Mouse (Mus musculus) lung, postnatal 36 days (tissue): Measurements from ENCODE around the gene Yars.

Source experiments
- DNase-seq: peaks from one replicate; pipeline ENCODE4 v3.0.0; 2022; ENCODE audit warnings: mixed read lengths

Gene Yars

GRCm38 (mm10) chr4:129189542-129190519 lies at the start of gene Yars, which contains the start of gene S100pbp:
TSS of gene Yars (plus strand) at chr4:129189760.
TSS of gene S100pbp (minus strand) at chr4:129189727.
- DNase-seq: peak; percentile 99

- no peak for DNase-seq
Measured at GRCm38 (mm10) chr4:129140808-129141207, 48.8 kb upstream of the Yars start.

- DNase-seq: no peak
Measured at GRCm38 (mm10) chr4:129141560-129142438, 47.8 kb upstream of the Yars start.

- no peak for DNase-seq
Measured at GRCm38 (mm10) chr4:129142439-129143045, 47.0 kb upstream of the Yars start.

- DNase-seq: no peak
Measured at GRCm38 (mm10) chr4:129143509-129143908, 46.1 kb upstream of the Yars start.

- no peak for DNase-seq
Measured at GRCm38 (mm10) chr4:129144401-129145367, 44.9 kb upstream of the Yars start.

GRCm38 (mm10) chr4:129145411-129145810 lies 44.1 kb upstream of the Yars start:
- DNase-seq: no peak

GRCm38 (mm10) chr4:129145943-129146342 lies 43.6 kb upstream of the Yars start:
- no peak for DNase-seq

GRCm38 (mm10) chr4:129146392-129146791 lies 43.2 kb upstream of the Yars start:
- DNase-seq: no peak

- peak; percentile 29 for DNase-seq
Measured at GRCm38 (mm10) chr4:129147552-129148103, 41.9 kb upstream of the Yars start.

GRCm38 (mm10) chr4:129149321-129149720 lies 40.2 kb upstream of the Yars start:
- no peak for DNase-seq

- no peak for DNase-seq
Measured at GRCm38 (mm10) chr4:129151276-129151811, 38.2 kb upstream of the Yars start.

GRCm38 (mm10) chr4:129157541-129157940 lies 32.0 kb upstream of the Yars start:
- DNase-seq: no peak

GRCm38 (mm10) chr4:129158549-129158948 lies 31.0 kb upstream of the Yars start:
- DNase-seq: no peak

- DNase-seq: no peak
Measured at GRCm38 (mm10) chr4:129161076-129161475, 28.5 kb upstream of the Yars start.

GRCm38 (mm10) chr4:129161581-129162255 lies 27.8 kb upstream of the Yars start:
- no peak for DNase-seq

- DNase-seq: no peak
Measured at GRCm38 (mm10) chr4:129172529-129172928, 17.0 kb upstream of the Yars start.

GRCm38 (mm10) chr4:129179560-129179959 lies 10.0 kb upstream of the Yars start:
- DNase-seq: no peak

GRCm38 (mm10) chr4:129188041-129188659 lies 1.4 kb upstream of the Yars start:
- no peak for DNase-seq
